Comparison of ENCODE assay signal across 7 mouse cellular contexts in genomic region chr4:116463231-116464125, GRCm38 (mm10). TPM values are rescaled to one million over a fixed set of nuclear protein-coding genes. Genes with fewer than 3 reads are reported as not detected.
DNase-seq lines count a peak whose midpoint lies in the region; ATAC-seq and TF ChIP-seq lines count a peak whose summit lies in the region.

No protein-coding gene starts in this region.

- H3K4me3 ChIP-seq in hindbrain, embryonic 14.5 days (replicated peaks; ENCODE audit: low read length): peak overlapping the region; percentile 95
- H3K4me3 ChIP-seq in midbrain, embryonic 10.5 days: peak overlapping the region; percentile 99
- H3K4me3 ChIP-seq in spleen, adult 2 months (ENCODE audit: extremely low read depth, insufficient read depth, insufficient read length): peak overlapping the region; percentile 72

- peak; percentile 74 for DNase-seq in Muller cell, postnatal 12 days (ENCODE audit: inconsistent ontology term)
- peak; percentile 17 for DNase-seq in c-Kit-positive CD71-positive TER-119-positive erythroid progenitor cells, embryonic 14.5 days (ENCODE audit: low spot score)
- peak; percentile 17 to 50 for DNase-seq in frontal cortex, postnatal 10 days (ENCODE audit: low spot score in 2 of 2)
- no peak for DNase-seq in hindbrain, embryonic 14.5 days (ENCODE audit: low spot score)
- peak; percentile 28 to 60 for DNase-seq in left cerebral cortex, postnatal 36 days (ENCODE audit: low spot score in 2 of 2)
- peak; percentile 73 for DNase-seq in midbrain, embryonic 10.5 days (ENCODE audit: low spot score)
- peak in 1 of 2 experiments; percentile 46 for DNase-seq in spleen, adult 2 months (ENCODE audit: low read depth in 1 of 2, low spot score in 2 of 2)

- intact Hi-C loops in left cerebral cortex, postnatal 36 days (cut with DNase I): loop anchor here (5.0 kb wide), 1 partner anchor 44 kb away; the partner anchor contains the start of gene Ipp

- 1% methylated on average over 59 of the region's 74 CpGs for WGBS in hindbrain, embryonic 14.5 days
- 1% methylated on average over 73 of the region's 74 CpGs for WGBS in midbrain, embryonic 10.5 days
- WGBS in spleen, adult 2 months: 2% methylated on average over 74 of the region's 74 CpGs

- H3K36me3 ChIP-seq in hindbrain, embryonic 14.5 days (replicated peaks; ENCODE audit: control insufficient read depth, insufficient read depth): no peaks in the 10 kb centered on the region
- no peaks in the 10 kb centered on the region for H3K36me3 ChIP-seq in midbrain, embryonic 10.5 days
- H3K36me3 ChIP-seq in spleen, adult 2 months (ENCODE audit: control insufficient read depth, insufficient read depth, low read length): no peaks in the 10 kb centered on the region

- no peaks in the 10 kb centered on the region for H3K9me3 ChIP-seq in hindbrain, embryonic 14.5 days (ENCODE audit: control insufficient read depth, low read length)
- peaks cover 7% of the 10 kb centered on the region; the same call in 1 of the 2 replicates for H3K9me3 ChIP-seq in midbrain, embryonic 10.5 days (replicated peaks)

- peak overlapping the region; percentile 90 for H3K27ac ChIP-seq in hindbrain, embryonic 14.5 days
- H3K27ac ChIP-seq in midbrain, embryonic 10.5 days (replicated peaks): peak overlapping the region; percentile 96
- H3K27ac ChIP-seq in spleen, adult 2 months (ENCODE audit: insufficient read depth, low read length): peak overlapping the region; percentile 55

- peaks cover 20% of the 10 kb centered on the region for H3K4me1 ChIP-seq in hindbrain, embryonic 14.5 days (replicated peaks; ENCODE audit: control insufficient read depth, insufficient read depth, low read length)
- H3K4me1 ChIP-seq in midbrain, embryonic 10.5 days: peaks cover 27% of the 10 kb centered on the region
- peaks cover 3% of the 10 kb centered on the region for H3K4me1 ChIP-seq in spleen, adult 2 months (ENCODE audit: control insufficient read depth, insufficient read depth, insufficient read length)

- TF ChIP-seq CTCF in spleen, adult 2 months (IDR thresholded peaks at IDR 0.05; ENCODE audit: extremely low read depth, insufficient read depth, insufficient read length, insufficient replicate concordance): no peak

- no peaks in the 10 kb centered on the region for H3K27me3 ChIP-seq in hindbrain, embryonic 14.5 days (ENCODE audit: control insufficient read depth, insufficient read depth, low read length)
- H3K27me3 ChIP-seq in midbrain, embryonic 10.5 days (ENCODE audit: low read depth, poor library complexity, severe bottlenecking): no peaks in the 10 kb centered on the region
- peaks cover 3% of the 10 kb centered on the region; the same call in 1 of the 2 replicates for H3K27me3 ChIP-seq in spleen, adult 2 months (ENCODE audit: control insufficient read depth, insufficient read depth, low read length)

- TF ChIP-seq POLR2A in spleen, adult 2 months (IDR thresholded peaks at IDR 0.05; ENCODE audit: low read depth, low read length): no peak

- peak overlapping the region; percentile 82 for H3K4me2 ChIP-seq in hindbrain, embryonic 14.5 days (replicated peaks)

- peak; percentile 77 for ATAC-seq in hindbrain, embryonic 14.5 days (ENCODE audit: low FRiP score)

- peak overlapping the region; percentile 93 for H3K9ac ChIP-seq in hindbrain, embryonic 14.5 days

RNA-seq across cellular contexts. Expression of gene Mast2, which starts 0.5 kb away (rescaled TPM):
- polyA plus RNA-seq in hindbrain, embryonic 14.5 days (2014; fragmentation: Nextera tagmentation; extraction: Ambion mirVana): 60.0 and 68.7 TPM in 2 replicates
- total RNA-seq in left cerebral cortex, postnatal 36 days (2021): 100 to 1,000 TPM; 103 to 114 TPM
- polyA plus RNA-seq in midbrain, embryonic 10.5 days (2016; fragmentation: Nextera tagmentation; extraction: Ambion mirVana): 13.6 and 16.6 TPM in 2 replicates
- polyA plus RNA-seq in spleen, adult 2 months (2012; rRNA removed): 35.6 and 53.6 TPM in 2 replicates

RNA-seq across cellular contexts. Expression of gene Ipp, which starts 43.9 kb away (rescaled TPM):
- 3.8 and 4.6 TPM in 2 replicates for polyA plus RNA-seq in hindbrain, embryonic 14.5 days (2014; fragmentation: Nextera tagmentation; extraction: Ambion mirVana)
- 10 to 100 TPM; 18.4 to 21.6 TPM for total RNA-seq in left cerebral cortex, postnatal 36 days (2021)
- 16.3 and 18.0 TPM in 2 replicates for polyA plus RNA-seq in midbrain, embryonic 10.5 days (2016; fragmentation: Nextera tagmentation; extraction: Ambion mirVana)
- 0.97 and 1.1 TPM in 2 replicates for polyA plus RNA-seq in spleen, adult 2 months (2012; rRNA removed)
